Mouse (Mus musculus) embryonic stem cell, embryonic (primary cell): ENCODE results near the gene Gm4302.
"Not testable (repeated sequence)": the region's sequence is repeated elsewhere in the genome, so short reads cannot be mapped to it uniquely, and the experiment has no call there.

ENCODE experiments used
- CTCF ChIA-PET, 4 experiments: fragments of 300-600 bp in 2 of 4; fragments of 350-600 bp in 2 of 4; sonication (Branson Sonifier 250); formaldehyde crosslinking; loops; one replicate each; lab custom pipeline; 2022; ENCODE audit warnings: inconsistent platforms in 2 of 4; lab: Charles Lee
- POLR2A ChIA-PET, 4 experiments: fragments of 300-600 bp in 2 of 4; fragments of 350-600 bp in 2 of 4; sonication (Branson Sonifier 250); formaldehyde crosslinking; loops; one replicate each; lab custom pipeline; 2022; ENCODE audit warnings: antibody characterized with exemption in 4 of 4, inconsistent platforms in 1 of 4; lab: Charles Lee

Gm4302 gene

GRCm38 (mm10) chr10:100340536-100340935, at the start of gene Gm4302:
Gene Gm4302 (plus strand): TSS chr10:100340836.
- POLR2A ChIA-PET, CTCF ChIA-PET: not testable (repeated sequence)

GRCm38 (mm10) chr10:100296105-100296504, 44.5 kb upstream of the Gm4302 start:
- ChIA-PET CTCF (no interaction called here), POLR2A (no interaction called here)

GRCm38 (mm10) chr10:100300106-100300505, 40.5 kb upstream of the Gm4302 start:
- CTCF ChIA-PET, POLR2A ChIA-PET: not testable (repeated sequence)

- POLR2A ChIA-PET, CTCF ChIA-PET: not testable (repeated sequence)
Observed at GRCm38 (mm10) chr10:100335376-100335775, 5.3 kb upstream of the Gm4302 start, which contains the start of gene Gm4301. Gene Gm4301 (plus strand): TSS chr10:100335676.

- POLR2A ChIA-PET = not testable (repeated sequence)
Observed at GRCm38 (mm10) chr10:100345672-100346071, 5.0 kb downstream of the Gm4302 start, which contains the start of gene Gm4303. Gene Gm4303 (plus strand): TSS chr10:100345972.

GRCm38 (mm10) chr10:100350793-100351192, 10.2 kb downstream of the Gm4302 start, which contains the start of gene Gm4305:
Gene Gm4305 (plus strand): TSS chr10:100351093.
- CTCF ChIA-PET, POLR2A ChIA-PET: not testable (repeated sequence)

More at GRCm38 (mm10) chr10:100345672-100346071, 5.0 kb downstream of the Gm4302 start, which contains the start of gene Gm4303:
- CTCF ChIA-PET = not testable (repeated sequence)

- POLR2A ChIA-PET, CTCF ChIA-PET: not testable (repeated sequence)
Observed at GRCm38 (mm10) chr10:100356841-100357240, 16.2 kb downstream of the Gm4302 start.

- CTCF ChIA-PET, POLR2A ChIA-PET: not testable (repeated sequence)
Observed at GRCm38 (mm10) chr10:100361038-100361437, 20.4 kb downstream of the Gm4302 start, which contains the start of gene Gm4307. Gene Gm4307 (plus strand): TSS chr10:100361338.

- POLR2A ChIA-PET, CTCF ChIA-PET: not testable (repeated sequence)
Observed at GRCm38 (mm10) chr10:100382460-100382859, 41.8 kb downstream of the Gm4302 start, which contains the start of gene Gm4312. Gene Gm4312 (minus strand): TSS chr10:100382560.
